Mouse (Mus musculus): ENCODE measurements around the gene Gm29094. TPM values are rescaled to one million over a fixed set of nuclear protein-coding genes. Genes with fewer than 3 reads are reported as not detected.
"Not testable (repeated sequence)": the region's sequence is repeated elsewhere in the genome, so short reads cannot be mapped to it uniquely, and the experiment has no call there.

The Gm29094 gene
- not detected in 2 replicates for polyA plus RNA-seq (2016; fragmentation: Nextera tagmentation; extraction: Ambion mirVana)

- 93% methylated on average over 5 of the region's 5 CpGs for WGBS
- H3K4me3 ChIP-seq; H3K27ac ChIP-seq; H3K9me3 ChIP-seq; H3K27me3 ChIP-seq (ENCODE audit: poor library complexity, severe bottlenecking); H3K4me1 ChIP-seq; DNase-seq (ENCODE audit: extremely low spot score, low spot score); H3K36me3 ChIP-seq (replicated peaks): not testable (repeated sequence)
Observed at GRCm38 (mm10) chr9:89198969-89199416, at the start of gene Gm29094, which contains the start of gene Bcl2a1b. TSS of gene Gm29094 (plus strand) at chr9:89199379. TSS of gene Bcl2a1b (plus strand) at chr9:89199209.

- H3K4me3 ChIP-seq; H3K27me3 ChIP-seq (ENCODE audit: poor library complexity, severe bottlenecking); H3K27ac ChIP-seq; H3K36me3 ChIP-seq (replicated peaks); DNase-seq (ENCODE audit: extremely low spot score, low spot score); H3K4me1 ChIP-seq; H3K9me3 ChIP-seq: not testable (repeated sequence)
Observed at GRCm38 (mm10) chr9:89172539-89172938, 26.6 kb upstream of the Gm29094 start.

GRCm38 (mm10) chr9:89178833-89179232 lies 20.3 kb upstream of the Gm29094 start:
- DNase-seq (ENCODE audit: extremely low spot score, low spot score); H3K4me1 ChIP-seq; H3K9me3 ChIP-seq; H3K27ac ChIP-seq; H3K27me3 ChIP-seq (ENCODE audit: poor library complexity, severe bottlenecking); H3K36me3 ChIP-seq (replicated peaks); H3K4me3 ChIP-seq: not testable (repeated sequence)
- WGBS = 36% methylated on average over 2 of the region's 3 CpGs

GRCm38 (mm10) chr9:89179469-89179868 lies 19.7 kb upstream of the Gm29094 start:
- not testable (repeated sequence) for H3K27me3 ChIP-seq (ENCODE audit: poor library complexity, severe bottlenecking); H3K4me3 ChIP-seq; H3K36me3 ChIP-seq (replicated peaks); H3K9me3 ChIP-seq; H3K27ac ChIP-seq; H3K4me1 ChIP-seq; DNase-seq (ENCODE audit: extremely low spot score, low spot score)
- WGBS = 76% methylated on average over 4 of the region's 4 CpGs

GRCm38 (mm10) chr9:89187006-89187405 lies 12.2 kb upstream of the Gm29094 start:
- H3K27me3 ChIP-seq (ENCODE audit: poor library complexity, severe bottlenecking); H3K4me3 ChIP-seq; H3K9me3 ChIP-seq; DNase-seq (ENCODE audit: extremely low spot score, low spot score); H3K36me3 ChIP-seq (replicated peaks); H3K4me1 ChIP-seq; H3K27ac ChIP-seq: not testable (repeated sequence)
- WGBS = 79% methylated on average over 15 of the region's 15 CpGs

GRCm38 (mm10) chr9:89195483-89195882 lies 3.7 kb upstream of the Gm29094 start:
- not testable (repeated sequence) for H3K36me3 ChIP-seq (replicated peaks); H3K4me1 ChIP-seq; H3K27ac ChIP-seq; H3K27me3 ChIP-seq (ENCODE audit: poor library complexity, severe bottlenecking); H3K9me3 ChIP-seq; DNase-seq (ENCODE audit: extremely low spot score, low spot score); H3K4me3 ChIP-seq

GRCm38 (mm10) chr9:89197509-89197908 lies 1.7 kb upstream of the Gm29094 start:
- not testable (repeated sequence) for H3K9me3 ChIP-seq; H3K27me3 ChIP-seq (ENCODE audit: poor library complexity, severe bottlenecking); H3K4me3 ChIP-seq; H3K27ac ChIP-seq; H3K36me3 ChIP-seq (replicated peaks); H3K4me1 ChIP-seq; DNase-seq (ENCODE audit: extremely low spot score, low spot score)
- 81% methylated on average over 1 of the region's 1 CpGs for WGBS

GRCm38 (mm10) chr9:89198349-89198748 lies 830 bp upstream of the Gm29094 start:
- 90% methylated on average over 3 of the region's 3 CpGs for WGBS
- not testable (repeated sequence) for H3K27ac ChIP-seq; H3K4me1 ChIP-seq; H3K4me3 ChIP-seq; H3K9me3 ChIP-seq; H3K27me3 ChIP-seq (ENCODE audit: poor library complexity, severe bottlenecking); H3K36me3 ChIP-seq (replicated peaks); DNase-seq (ENCODE audit: extremely low spot score, low spot score)

- not testable (repeated sequence) for H3K9me3 ChIP-seq; H3K27me3 ChIP-seq (ENCODE audit: poor library complexity, severe bottlenecking); H3K36me3 ChIP-seq (replicated peaks)
Observed at GRCm38 (mm10) chr9:89202256-89202655, 3.1 kb downstream of the Gm29094 start.

GRCm38 (mm10) chr9:89208939-89209338 lies 9.8 kb downstream of the Gm29094 start:
- H3K4me3 ChIP-seq; H3K27ac ChIP-seq; H3K9me3 ChIP-seq; H3K36me3 ChIP-seq (replicated peaks); H3K27me3 ChIP-seq (ENCODE audit: poor library complexity, severe bottlenecking); H3K4me1 ChIP-seq; DNase-seq (ENCODE audit: extremely low spot score, low spot score): not testable (repeated sequence)
- WGBS = 83% methylated on average over 1 of the region's 1 CpGs

More at GRCm38 (mm10) chr9:89202256-89202655, 3.1 kb downstream of the Gm29094 start:
- not testable (repeated sequence) for H3K4me3 ChIP-seq; DNase-seq (ENCODE audit: extremely low spot score, low spot score); H3K27ac ChIP-seq; H3K4me1 ChIP-seq

GRCm38 (mm10) chr9:89210353-89211064 lies 11.3 kb downstream of the Gm29094 start, which contains the start of gene Mthfs:
TSS of gene Mthfs (plus strand) at chr9:89210676.
- Histone ChIP-seq H3K27ac (peak within 1 kb of the TSS; percentile 81), H3K4me3 (peak within 1 kb of the TSS; percentile 42)
- WGBS = 32% methylated on average over 9 of the region's 12 CpGs
- not testable (repeated sequence) for H3K36me3 ChIP-seq (replicated peaks); H3K27me3 ChIP-seq (ENCODE audit: poor library complexity, severe bottlenecking); H3K4me1 ChIP-seq; H3K9me3 ChIP-seq; DNase-seq (ENCODE audit: extremely low spot score, low spot score)

- not testable (repeated sequence) for H3K4me1 ChIP-seq; H3K9me3 ChIP-seq; DNase-seq (ENCODE audit: extremely low spot score, low spot score); H3K27me3 ChIP-seq (ENCODE audit: poor library complexity, severe bottlenecking); H3K36me3 ChIP-seq (replicated peaks)
- Histone ChIP-seq H3K4me3 (peak overlapping the region; percentile 42), H3K27ac (peak overlapping the region; percentile 81)
- 9% methylated on average over 9 of the region's 44 CpGs for WGBS
Observed at GRCm38 (mm10) chr9:89211065-89211858, 12.1 kb downstream of the Gm29094 start.

- H3K4me1 ChIP-seq; H3K9me3 ChIP-seq; H3K4me3 ChIP-seq; H3K27me3 ChIP-seq (ENCODE audit: poor library complexity, severe bottlenecking); DNase-seq (ENCODE audit: extremely low spot score, low spot score); H3K27ac ChIP-seq; H3K36me3 ChIP-seq (replicated peaks): not testable (repeated sequence)
- WGBS = 50% methylated on average over 1 of the region's 1 CpGs
Observed at GRCm38 (mm10) chr9:89212428-89212827, 13.2 kb downstream of the Gm29094 start.

Data from forebrain, embryonic 10.5 days (tissue).